ENCODE assay signal across 12 mouse cellular contexts in the genomic region with DNA sequence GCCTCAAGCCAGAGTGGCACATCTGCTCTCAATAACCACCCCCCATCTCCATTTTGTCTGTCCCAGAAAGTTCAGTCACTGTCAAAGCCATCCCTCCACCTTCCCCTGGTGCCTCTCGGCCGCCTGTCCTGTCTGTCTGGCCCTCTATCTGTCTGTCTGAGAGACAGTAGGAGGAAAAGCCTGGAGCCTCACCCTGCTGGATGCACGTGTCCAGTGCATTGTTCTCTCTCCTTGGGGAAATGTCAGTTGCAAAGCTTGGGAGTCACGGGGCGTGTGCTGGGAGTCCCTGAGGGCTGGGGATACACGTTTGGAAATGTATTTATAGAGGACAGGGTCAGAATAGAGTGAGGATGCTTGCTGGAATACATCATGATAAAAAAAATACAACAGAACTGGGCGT. TPM values are rescaled to one million over a fixed set of nuclear protein-coding genes. Genes with fewer than 3 reads are reported as not detected.
A peak's percentile ranks its signal among the peaks of the same experiment; 100 is the strongest.
DNase-seq lines count a peak whose midpoint lies in the region; ATAC-seq and TF ChIP-seq lines count a peak whose summit lies in the region.
"Had no signal": no experiment of that assay in that cellular context is flagged by ENCODE, and none has a peak within 500 bp of the region (broad histone marks: within the 10 kb centered on the region; RNA-seq: fewer than 3 reads in every experiment).

No protein-coding gene starts in this region.

- H3K4me3 ChIP-seq in midbrain, embryonic 10.5 days = no peak overlapping the region
- no peak overlapping the region for H3K4me3 ChIP-seq in midbrain, embryonic 15.5 days
- H3K4me3 ChIP-seq in liver, postnatal 0 days (ENCODE audit: low read depth, low read length) = no peak overlapping the region
- H3K4me3 ChIP-seq in hindbrain, embryonic 10.5 days = no peak overlapping the region
- H3K4me3 ChIP-seq: layer of hippocampus, adult 2 months; liver, embryonic 13.5 days had no signal

- WGBS in midbrain, embryonic 10.5 days = 70% methylated on average over 7 of the region's 7 CpGs
- 64% methylated on average over 7 of the region's 7 CpGs for WGBS in midbrain, embryonic 15.5 days
- WGBS in liver, postnatal 0 days (ENCODE audit: insufficient replicate concordance) = 72% methylated on average over 7 of the region's 7 CpGs
- 61% methylated on average over 7 of the region's 7 CpGs for WGBS in hindbrain, embryonic 10.5 days

- 0 out of 2 replicates have a peak overlapping the region, but pooled peaks have one; percentile 13 for H3K27ac ChIP-seq in midbrain, embryonic 10.5 days (replicated peaks)
- H3K27ac ChIP-seq in midbrain, embryonic 15.5 days = no peak overlapping the region
- H3K27ac ChIP-seq in liver, postnatal 0 days (ENCODE audit: low read depth) = no peak overlapping the region
- H3K27ac ChIP-seq in hindbrain, embryonic 10.5 days = no peak overlapping the region
- H3K27ac ChIP-seq: layer of hippocampus, adult 2 months; liver, embryonic 13.5 days had no signal

- no peak overlapping the region for H3K4me2 ChIP-seq in midbrain, embryonic 15.5 days
- H3K4me2 ChIP-seq in liver, postnatal 0 days (ENCODE audit: low read depth, low read length) = no peak overlapping the region
- H3K4me2 ChIP-seq: liver, embryonic 13.5 days had no signal

- H3K27me3 ChIP-seq in midbrain, embryonic 10.5 days (ENCODE audit: low read depth, poor library complexity, severe bottlenecking) = peaks cover 22% of the 10 kb centered on the region; the same call in 1 of the 2 replicates
- no peaks in the 10 kb centered on the region for H3K27me3 ChIP-seq in midbrain, embryonic 15.5 days (replicated peaks)
- H3K27me3 ChIP-seq in liver, postnatal 0 days (ENCODE audit: insufficient read depth, low read length) = peaks cover 3% of the 10 kb centered on the region; the same call in 1 of the 2 replicates
- H3K27me3 ChIP-seq in hindbrain, embryonic 10.5 days (ENCODE audit: insufficient read depth, poor library complexity, severe bottlenecking) = peaks cover 21% of the 10 kb centered on the region

- no peak for TF ChIP-seq CTCF in liver, postnatal 0 days (IDR thresholded peaks at IDR 0.05; ENCODE audit: low read depth)

- H3K9me3 ChIP-seq in midbrain, embryonic 10.5 days (replicated peaks) = no peaks in the 10 kb centered on the region
- H3K9me3 ChIP-seq in midbrain, embryonic 15.5 days = no peaks in the 10 kb centered on the region
- H3K9me3 ChIP-seq in liver, postnatal 0 days (ENCODE audit: low read length) = no peaks in the 10 kb centered on the region
- no peaks in the 10 kb centered on the region for H3K9me3 ChIP-seq in hindbrain, embryonic 10.5 days
- H3K9me3 ChIP-seq: liver, embryonic 13.5 days had no signal

- peak; percentile 50 for DNase-seq in adrenal gland, postnatal 14 days
- no peak for DNase-seq in adrenal gland, adult 2 months
- DNase-seq in midbrain, embryonic 10.5 days (ENCODE audit: low spot score) = no peak
- peak; percentile 57 to 64 for DNase-seq in kidney, postnatal 36 days
- no peak for DNase-seq in liver, postnatal 0 days
- no peak for DNase-seq in spleen, adult 12 weeks (ENCODE audit: low spot score)
- no peak for DNase-seq in hindbrain, embryonic 10.5 days (ENCODE audit: low spot score)
- DNase-seq: cerebellum, adult 2 months; liver, embryonic 13.5 days had no signal

- H3K4me1 ChIP-seq in midbrain, embryonic 10.5 days = peaks cover 40% of the 10 kb centered on the region
- peaks cover 26% of the 10 kb centered on the region for H3K4me1 ChIP-seq in midbrain, embryonic 15.5 days
- H3K4me1 ChIP-seq in liver, postnatal 0 days (ENCODE audit: insufficient read depth) = peaks cover 5% of the 10 kb centered on the region; the same call in 1 of the 2 replicates
- H3K4me1 ChIP-seq in hindbrain, embryonic 10.5 days (replicated peaks) = peaks cover 41% of the 10 kb centered on the region

- TF ChIP-seq EP300 in liver, postnatal 0 days (IDR thresholded peaks at IDR 0.05; ENCODE audit: low read depth) = no peak

- H3K36me3 ChIP-seq in midbrain, embryonic 10.5 days = no peaks in the 10 kb centered on the region
- no peaks in the 10 kb centered on the region for H3K36me3 ChIP-seq in midbrain, embryonic 15.5 days (replicated peaks)
- H3K36me3 ChIP-seq in liver, postnatal 0 days (replicated peaks; ENCODE audit: insufficient read depth, low read length) = no peaks in the 10 kb centered on the region
- no peaks in the 10 kb centered on the region for H3K36me3 ChIP-seq in hindbrain, embryonic 10.5 days
- H3K36me3 ChIP-seq: liver, embryonic 13.5 days had no signal

- ATAC-seq in midbrain, embryonic 15.5 days (replicated peaks) = no peak
- ATAC-seq in liver, postnatal 0 days = no peak
- ATAC-seq: hindbrain, embryonic 16.5 days had no signal

- H3K9ac ChIP-seq in midbrain, embryonic 15.5 days = no peak overlapping the region
- H3K9ac ChIP-seq in liver, postnatal 0 days (replicated peaks) = no peak overlapping the region
- H3K9ac ChIP-seq: liver, embryonic 13.5 days had no signal

RNA-seq across cellular contexts. Expression of gene Cbx7, which starts 17.4 kb away (rescaled TPM):
- 7.2 and 12.8 TPM in 2 replicates for total RNA-seq in adrenal gland, postnatal 14 days (2021)
- total RNA-seq in adrenal gland, adult 2 months (2021) = 10 to 100 TPM; 15.6 to 29.8 TPM
- polyA plus RNA-seq in adrenal gland, adult 2 months (2012; rRNA removed) = 35.2 and 41.3 TPM in 2 replicates
- polyA plus RNA-seq in midbrain, embryonic 10.5 days (2016; fragmentation: Nextera tagmentation; extraction: Ambion mirVana) = 2.9 and 3.5 TPM in 2 replicates
- 4.7 and 5.8 TPM in 2 replicates for polyA plus RNA-seq in midbrain, embryonic 15.5 days (2015; fragmentation: Nextera tagmentation; extraction: Ambion mirVana)
- polyA plus RNA-seq in liver, postnatal 0 days (2015; fragmentation: Nextera tagmentation; extraction: Ambion mirVana) = 1.0 and 1.2 TPM in 2 replicates
- polyA plus RNA-seq in hindbrain, embryonic 10.5 days (2016; fragmentation: Nextera tagmentation; extraction: Ambion mirVana) = 2.4 and 2.9 TPM in 2 replicates

Comparison
In these comparisons a context has a peak if more than half of its experiments do, and no peak if none do; other contexts are left out.
1. DNase-seq: peak in adrenal gland, postnatal 14 days (single experiment) and kidney, postnatal 36 days (2 of 2); none in adrenal gland, adult 2 months (single experiment), midbrain, embryonic 10.5 days (single experiment), liver, postnatal 0 days (single experiment), spleen, adult 12 weeks (single experiment) and hindbrain, embryonic 10.5 days (single experiment).